Mouse (Mus musculus): ENCODE measurements around the gene Golga4. TPM values are rescaled to one million over a fixed set of nuclear protein-coding genes. Genes with fewer than 3 reads are reported as not detected.

The Golga4 gene
- polyA plus RNA-seq, 1 experiment, result 302 TPM

DNA sequence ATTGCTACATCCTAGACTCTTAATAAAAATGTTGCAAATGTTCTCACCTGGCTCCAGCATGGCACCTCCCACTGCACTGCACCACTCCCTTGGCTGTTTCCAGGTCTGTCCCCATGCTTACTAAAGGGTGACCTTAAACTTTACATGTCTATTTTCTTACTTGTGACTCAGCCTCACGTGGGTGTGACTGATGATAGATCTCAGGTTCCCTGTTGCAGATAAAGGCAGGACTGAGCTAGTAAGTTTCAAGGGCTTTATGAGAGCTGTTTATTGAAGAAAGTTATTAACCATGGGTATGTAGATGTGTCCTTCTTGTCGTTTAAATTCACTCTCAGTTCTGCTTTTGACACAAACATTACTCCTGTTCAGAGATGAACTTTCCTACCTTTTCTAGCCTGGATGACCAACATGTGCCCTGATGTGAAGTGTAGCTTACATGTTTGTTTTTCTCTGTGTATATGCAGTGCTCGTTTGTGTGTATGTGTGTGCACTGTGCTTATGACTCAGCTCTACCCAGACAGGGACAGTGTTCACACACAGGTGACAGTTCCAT, 6.7 kb downstream of the Golga4 start:
- Histone ChIP-seq H3K27ac (ENCODE audit: insufficient read depth, low read depth, low read length) (no peak overlapping the region), H3K4me1 (ENCODE audit: control insufficient read depth, insufficient read depth, low read length) (peaks cover 16% of the 10 kb centered on the region), H3K4me3 (ENCODE audit: insufficient read depth, low read depth, low read length) (no peak overlapping the region)
- TF ChIP-seq POLR2A (IDR thresholded peaks at IDR 0.05; ENCODE audit: insufficient read depth, low read depth, low read length) (no peak), CTCF (IDR thresholded peaks at IDR 0.05; ENCODE audit: insufficient read depth, low read depth, low read length) (no peak)
- WGBS, result 56% methylated on average over 3 of the region's 3 CpGs

DNA sequence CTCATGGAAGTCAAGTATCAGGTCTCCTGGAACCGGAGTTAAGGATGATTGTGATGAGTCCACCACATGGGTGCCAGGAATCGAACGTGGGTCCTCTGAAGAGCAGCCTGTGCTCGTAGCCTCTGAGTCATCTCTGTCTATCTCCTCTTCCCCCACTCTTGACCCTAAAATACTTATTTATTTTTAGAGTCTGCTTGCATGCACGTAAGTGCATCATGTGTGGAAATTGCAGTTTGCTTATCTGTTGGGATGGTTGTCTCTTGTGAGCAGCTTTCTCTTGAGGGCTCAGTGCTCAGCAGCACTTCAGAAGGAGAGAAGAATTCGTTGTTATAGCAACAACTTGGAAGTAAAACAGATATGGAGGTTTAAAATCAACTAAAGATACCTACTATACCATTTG, 9.4 kb downstream of the Golga4 start:
- Histone ChIP-seq H3K4me1 (ENCODE audit: control insufficient read depth, insufficient read depth, low read length) (peaks cover 21% of the 10 kb centered on the region), H3K4me3 (ENCODE audit: insufficient read depth, low read depth, low read length) (no peak overlapping the region), H3K27ac (ENCODE audit: insufficient read depth, low read depth, low read length) (no peak overlapping the region)
- WGBS, result 55% methylated on average over 6 of the region's 6 CpGs
- TF ChIP-seq CTCF (IDR thresholded peaks at IDR 0.05; ENCODE audit: insufficient read depth, low read depth, low read length) (no peak), POLR2A (IDR thresholded peaks at IDR 0.05; ENCODE audit: insufficient read depth, low read depth, low read length) (no peak)

DNA sequence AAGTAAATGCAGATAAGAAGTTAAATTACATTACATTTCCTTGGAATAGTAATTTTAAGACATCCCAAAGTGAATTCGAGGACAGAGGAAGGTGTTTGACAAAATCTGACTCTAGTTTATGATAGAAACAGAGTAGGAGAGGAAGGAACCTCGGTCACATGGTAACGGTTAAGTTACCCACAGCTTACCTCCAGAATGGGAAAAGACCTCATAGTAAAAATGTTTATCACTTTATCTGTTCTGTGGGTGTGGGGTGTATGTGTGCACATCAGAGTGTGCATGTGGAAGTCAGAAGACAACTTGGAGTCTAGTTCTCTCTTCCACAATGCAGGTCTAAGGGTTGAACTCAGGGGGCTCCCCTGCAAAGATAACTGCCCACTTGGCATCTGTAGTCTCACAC, 10.1 kb downstream of the Golga4 start:
- H3K4me1 ChIP-seq (ENCODE audit: control insufficient read depth, insufficient read depth, low read length), result peaks cover 16% of the 10 kb centered on the region
- no peak overlapping the region for H3K4me3 ChIP-seq (ENCODE audit: insufficient read depth, low read depth, low read length)
- no peak overlapping the region for H3K27ac ChIP-seq (ENCODE audit: insufficient read depth, low read depth, low read length)
- WGBS, result 90% methylated on average over 3 of the region's 3 CpGs
- TF ChIP-seq POLR2A (IDR thresholded peaks at IDR 0.05; ENCODE audit: insufficient read depth, low read depth, low read length) (no peak), CTCF (IDR thresholded peaks at IDR 0.05; ENCODE audit: insufficient read depth, low read depth, low read length) (no peak)

DNA sequence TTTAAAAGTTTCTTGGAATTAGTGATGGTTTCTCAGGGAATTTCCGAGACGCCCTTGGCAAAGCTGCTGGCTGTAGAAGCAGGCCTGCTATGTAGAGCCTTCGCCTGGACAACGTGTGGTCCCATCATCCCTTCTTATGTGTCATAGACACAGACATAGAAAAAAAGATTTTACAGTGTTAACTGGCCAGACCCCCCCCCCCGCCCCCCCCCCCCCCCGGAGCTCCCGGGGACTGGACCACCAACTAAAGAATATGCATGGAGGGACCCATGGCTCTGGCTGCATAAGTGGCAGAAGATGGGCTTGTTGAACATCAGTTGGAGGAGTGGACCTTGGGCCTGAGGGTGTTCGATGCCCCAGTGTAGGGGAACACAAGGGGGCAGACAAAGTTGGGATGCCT, 11.6 kb downstream of the Golga4 start:
- TF ChIP-seq POLR2A (IDR thresholded peaks at IDR 0.05; ENCODE audit: insufficient read depth, low read depth, low read length) (no peak), CTCF (IDR thresholded peaks at IDR 0.05; ENCODE audit: insufficient read depth, low read depth, low read length) (no peak)
- Histone ChIP-seq H3K4me1 (ENCODE audit: control insufficient read depth, insufficient read depth, low read length) (peaks cover 11% of the 10 kb centered on the region), H3K27ac (ENCODE audit: insufficient read depth, low read depth, low read length) (no peak overlapping the region), H3K4me3 (ENCODE audit: insufficient read depth, low read depth, low read length) (no peak overlapping the region)
- 78% methylated on average over 8 of the region's 8 CpGs for WGBS

DNA sequence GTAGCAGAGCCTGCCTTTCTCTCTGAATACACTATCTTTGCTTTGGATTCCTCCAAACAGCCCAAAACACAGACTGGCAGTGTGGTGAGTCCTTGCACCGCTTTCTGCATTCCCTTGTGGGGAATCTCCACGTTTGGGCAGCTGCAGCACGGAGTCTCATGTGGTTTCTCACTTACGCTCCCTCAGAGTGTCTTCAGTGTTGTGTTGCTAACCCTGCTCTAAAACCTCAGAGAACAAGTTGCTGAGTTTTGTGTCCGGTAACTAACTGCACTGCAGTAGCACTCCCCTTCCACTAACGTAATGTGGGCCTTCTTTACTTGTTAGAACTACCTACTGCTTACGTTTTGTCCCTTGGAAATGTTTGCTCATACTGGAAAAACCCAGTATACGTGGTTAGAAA, 13.0 kb downstream of the Golga4 start:
- Histone ChIP-seq H3K4me3 (ENCODE audit: insufficient read depth, low read depth, low read length) (no peak overlapping the region), H3K4me1 (ENCODE audit: control insufficient read depth, insufficient read depth, low read length) (peaks cover 11% of the 10 kb centered on the region), H3K27ac (ENCODE audit: insufficient read depth, low read depth, low read length) (no peak overlapping the region)
- 67% methylated on average over 8 of the region's 8 CpGs for WGBS
- TF ChIP-seq CTCF (IDR thresholded peaks at IDR 0.05; ENCODE audit: insufficient read depth, low read depth, low read length), result no peak
- no peak for TF ChIP-seq POLR2A (IDR thresholded peaks at IDR 0.05; ENCODE audit: insufficient read depth, low read depth, low read length)

DNA sequence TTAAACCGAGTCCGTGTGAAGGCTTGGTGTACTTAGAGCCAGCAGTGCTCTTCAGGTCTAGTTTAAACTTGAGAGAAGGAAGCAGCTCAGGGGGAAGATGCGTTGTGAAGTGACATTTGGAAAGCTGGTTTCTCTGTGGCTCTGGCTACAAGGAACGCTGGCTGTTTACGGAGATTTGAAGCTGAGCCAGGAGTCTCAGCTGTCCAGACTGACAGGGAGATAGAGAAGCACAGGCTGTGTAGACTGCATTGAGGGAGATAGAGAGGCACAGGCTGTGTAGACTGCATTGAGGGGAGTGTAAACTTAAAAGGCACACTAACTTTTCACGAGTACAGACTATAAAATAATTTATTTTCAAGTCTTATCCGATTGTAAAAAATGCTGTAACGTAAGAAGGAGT, 13.9 kb downstream of the Golga4 start:
- H3K4me1 ChIP-seq (ENCODE audit: control insufficient read depth, insufficient read depth, low read length), result peaks cover 11% of the 10 kb centered on the region
- H3K27ac ChIP-seq (ENCODE audit: insufficient read depth, low read depth, low read length), result no peak overlapping the region
- TF ChIP-seq POLR2A (IDR thresholded peaks at IDR 0.05; ENCODE audit: insufficient read depth, low read depth, low read length) (no peak), CTCF (IDR thresholded peaks at IDR 0.05; ENCODE audit: insufficient read depth, low read depth, low read length) (no peak)
- WGBS, result 62% methylated on average over 8 of the region's 8 CpGs
- H3K4me3 ChIP-seq (ENCODE audit: insufficient read depth, low read depth, low read length), result no peak overlapping the region

DNA sequence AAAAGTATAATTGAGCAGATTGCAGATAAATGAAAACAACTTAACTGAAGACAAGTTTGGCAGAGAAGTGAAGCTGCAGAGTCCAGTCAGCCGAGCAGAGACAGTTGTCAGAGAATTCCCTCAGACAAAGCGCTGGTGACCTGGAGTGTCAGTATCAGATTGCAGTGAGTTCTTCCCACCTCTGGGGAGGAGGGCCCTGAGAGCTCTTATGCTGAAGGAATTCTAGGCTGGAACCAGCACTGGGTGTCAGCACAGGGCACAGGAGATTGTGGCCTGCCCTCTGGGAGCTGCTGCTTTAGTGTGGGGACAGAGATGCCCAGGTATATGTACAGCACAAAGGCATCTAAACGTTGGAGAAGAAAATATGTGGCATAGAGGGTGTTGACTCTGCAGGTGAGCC, 14.8 kb downstream of the Golga4 start:
- Histone ChIP-seq H3K27ac (ENCODE audit: insufficient read depth, low read depth, low read length) (no peak overlapping the region), H3K4me1 (ENCODE audit: control insufficient read depth, insufficient read depth, low read length) (peaks cover 11% of the 10 kb centered on the region), H3K4me3 (ENCODE audit: insufficient read depth, low read depth, low read length) (no peak overlapping the region)
- WGBS, result 58% methylated on average over 3 of the region's 3 CpGs
- TF ChIP-seq POLR2A (IDR thresholded peaks at IDR 0.05; ENCODE audit: insufficient read depth, low read depth, low read length) (no peak), CTCF (IDR thresholded peaks at IDR 0.05; ENCODE audit: insufficient read depth, low read depth, low read length) (no peak)

DNA sequence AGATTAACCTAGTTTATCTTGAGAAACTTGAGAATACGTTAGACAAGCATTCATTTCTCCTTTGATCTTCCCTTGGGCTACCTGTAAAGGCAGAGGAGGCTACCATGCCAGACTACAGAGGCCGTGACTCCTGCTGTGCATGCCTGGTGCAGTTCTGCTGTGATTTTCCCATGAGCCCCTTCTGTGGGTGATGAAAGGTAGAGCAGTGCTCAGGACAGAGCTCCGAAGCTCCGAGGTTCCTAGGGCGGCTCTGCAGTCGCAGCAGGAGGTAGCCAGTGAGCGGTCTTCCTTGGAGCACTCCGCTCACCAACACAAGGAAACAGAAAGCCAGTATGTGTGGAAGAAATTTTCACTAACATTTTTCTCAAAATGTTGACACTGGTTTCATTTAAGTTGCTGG, 15.6 kb downstream of the Golga4 start:
- TF ChIP-seq POLR2A (IDR thresholded peaks at IDR 0.05; ENCODE audit: insufficient read depth, low read depth, low read length) (no peak), CTCF (IDR thresholded peaks at IDR 0.05; ENCODE audit: insufficient read depth, low read depth, low read length) (no peak)
- no peak overlapping the region for H3K27ac ChIP-seq (ENCODE audit: insufficient read depth, low read depth, low read length)
- WGBS, result 79% methylated on average over 8 of the region's 8 CpGs

DNA sequence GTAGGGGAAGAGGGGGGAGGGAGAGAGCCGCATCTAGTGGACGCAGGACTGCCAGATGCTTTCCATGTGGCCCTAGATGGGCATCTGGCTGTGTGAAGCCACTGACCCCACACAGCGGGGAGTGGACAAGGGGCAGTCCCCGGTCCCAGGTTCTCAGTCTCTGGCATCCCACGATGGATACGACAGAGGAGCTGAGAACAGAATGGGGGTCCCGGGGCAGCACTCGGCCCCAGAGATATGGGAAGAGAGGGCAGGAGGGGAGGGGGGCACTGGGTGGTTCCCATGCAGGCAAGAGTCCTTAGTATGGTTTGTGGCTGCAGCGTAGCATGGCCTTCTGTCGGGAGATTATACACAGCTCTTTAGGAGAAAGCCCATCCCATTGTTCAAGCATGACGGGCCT, 17.7 kb downstream of the Golga4 start:
- H3K27ac ChIP-seq (ENCODE audit: insufficient read depth, low read depth, low read length), result no peak overlapping the region
- peaks cover 7% of the 10 kb centered on the region for H3K4me1 ChIP-seq (ENCODE audit: control insufficient read depth, insufficient read depth, low read length)
- no peak overlapping the region for H3K4me3 ChIP-seq (ENCODE audit: insufficient read depth, low read depth, low read length)
- WGBS, result 95% methylated on average over 11 of the region's 11 CpGs
- TF ChIP-seq CTCF (IDR thresholded peaks at IDR 0.05; ENCODE audit: insufficient read depth, low read depth, low read length) (no peak), POLR2A (IDR thresholded peaks at IDR 0.05; ENCODE audit: insufficient read depth, low read depth, low read length) (no peak)

More for the DNA sequence above, 15.6 kb downstream of the Golga4 start:
- Histone ChIP-seq H3K4me3 (ENCODE audit: insufficient read depth, low read depth, low read length) (no peak overlapping the region), H3K4me1 (ENCODE audit: control insufficient read depth, insufficient read depth, low read length) (peaks cover 11% of the 10 kb centered on the region)

DNA sequence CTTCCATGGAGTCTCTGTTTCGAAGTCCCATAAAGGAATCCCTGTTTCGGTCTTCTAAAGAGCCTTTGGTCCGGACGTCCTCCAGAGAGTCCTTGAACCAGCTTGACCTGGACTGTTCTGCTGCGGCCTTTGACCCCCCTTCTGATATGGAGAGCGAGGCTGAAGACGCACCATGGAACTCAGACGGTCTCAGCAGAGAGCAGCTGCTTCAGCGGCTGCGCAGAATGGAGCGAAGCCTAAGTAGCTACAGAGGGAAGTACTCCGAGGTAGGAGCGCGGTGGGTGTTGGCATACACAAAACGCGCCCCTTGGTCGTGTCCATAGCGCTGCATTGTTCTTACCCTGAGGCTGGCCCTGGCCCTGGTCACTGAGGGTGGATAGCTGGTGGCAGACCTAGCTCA, 21.0 kb downstream of the Golga4 start:
- no peak overlapping the region for H3K27ac ChIP-seq (ENCODE audit: insufficient read depth, low read depth, low read length)
- no peak overlapping the region for H3K4me3 ChIP-seq (ENCODE audit: insufficient read depth, low read depth, low read length)
- no peak for TF ChIP-seq POLR2A (IDR thresholded peaks at IDR 0.05; ENCODE audit: insufficient read depth, low read depth, low read length)
- no peak for TF ChIP-seq CTCF (IDR thresholded peaks at IDR 0.05; ENCODE audit: insufficient read depth, low read depth, low read length)
- 91% methylated on average over 18 of the region's 18 CpGs for WGBS
- H3K4me1 ChIP-seq (ENCODE audit: control insufficient read depth, insufficient read depth, low read length), result no peaks in the 10 kb centered on the region

All from olfactory bulb, adult 2 months (tissue).